Mouse (Mus musculus): ENCODE results near the gene Arhgap29. TPM values are rescaled to one million over a fixed set of nuclear protein-coding genes. Genes with fewer than 3 reads are reported as not detected.

The Arhgap29 gene
- total RNA-seq, 2 experiments from 2014 or later, result 14.0 to 16.9 TPM

DNA sequence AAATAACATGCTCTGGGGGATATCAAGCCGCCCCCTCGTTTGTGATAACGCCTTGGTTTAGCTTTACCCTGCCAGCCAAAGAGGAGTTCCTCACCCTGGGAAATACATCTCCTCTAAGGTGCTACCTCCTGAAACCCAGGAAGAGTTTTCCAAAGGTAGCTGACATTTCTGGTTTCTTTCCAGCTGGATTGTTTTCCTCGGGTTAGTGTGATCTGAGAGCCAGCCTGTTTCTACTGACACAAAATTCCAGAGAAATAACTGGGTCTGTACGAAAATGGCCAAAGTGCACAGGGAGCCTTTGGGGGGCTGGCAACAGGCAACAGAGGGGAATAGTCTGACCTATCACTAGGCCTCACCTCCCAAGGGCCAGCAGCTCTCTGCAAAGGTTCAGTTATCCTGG, 81.9 kb downstream of the Arhgap29 start:
- TF ChIP-seq CTCF (conservative IDR thresholded peaks at IDR 0.05), result no peak
- no peak for DNase-seq (ENCODE audit: low spot score in 2 of 2)
- Histone ChIP-seq H3K4me3 (no peak overlapping the region), H3K27ac (no peak overlapping the region)

DNA sequence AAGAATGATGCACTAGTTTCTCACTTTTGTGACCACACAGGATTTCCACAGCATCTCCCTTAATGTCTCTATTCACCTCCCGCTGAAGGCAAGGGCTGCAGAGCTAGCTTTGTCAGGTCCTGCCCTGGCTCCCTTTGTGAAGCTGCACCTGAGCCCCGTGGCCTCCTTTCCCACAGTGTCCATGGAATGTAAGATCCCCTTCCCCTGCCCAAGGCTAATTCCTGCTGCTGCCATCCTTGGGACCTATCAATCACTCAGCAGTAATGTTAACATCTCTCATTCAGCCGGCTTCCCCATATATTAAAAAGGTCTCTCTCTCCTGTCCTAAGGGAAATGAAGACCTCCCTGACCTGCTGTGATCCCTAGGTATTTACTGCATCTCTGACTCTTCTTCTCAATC, 82.8 kb downstream of the Arhgap29 start:
- no peak for DNase-seq (ENCODE audit: low spot score in 2 of 2)
- no peak overlapping the region for H3K27ac ChIP-seq
- no peak overlapping the region for H3K4me3 ChIP-seq
- no peak for TF ChIP-seq CTCF (conservative IDR thresholded peaks at IDR 0.05)

DNA sequence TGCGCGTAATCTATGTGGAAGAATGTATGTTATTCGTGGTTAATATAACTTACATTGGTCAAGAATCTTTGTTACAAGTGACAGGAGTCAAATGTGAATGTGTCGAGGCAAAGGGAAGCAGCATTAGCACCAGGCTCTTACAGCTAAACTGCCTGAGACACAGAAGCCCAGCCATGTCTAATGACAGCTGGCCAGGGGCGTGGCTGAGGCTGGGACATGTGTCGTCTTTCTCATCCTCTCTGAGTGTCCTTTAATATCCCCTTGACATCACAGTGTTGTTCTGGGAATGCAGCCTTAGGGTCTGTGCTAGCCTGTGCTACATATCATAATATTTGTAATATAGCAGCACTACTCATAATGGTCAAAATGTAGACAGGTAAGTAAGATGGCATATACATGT, 88.2 kb downstream of the Arhgap29 start:
- TF ChIP-seq CTCF (conservative IDR thresholded peaks at IDR 0.05), result no peak
- H3K4me3 ChIP-seq, result no peak overlapping the region
- no peak for DNase-seq (ENCODE audit: low spot score in 2 of 2)
- H3K27ac ChIP-seq, result no peak overlapping the region

DNA sequence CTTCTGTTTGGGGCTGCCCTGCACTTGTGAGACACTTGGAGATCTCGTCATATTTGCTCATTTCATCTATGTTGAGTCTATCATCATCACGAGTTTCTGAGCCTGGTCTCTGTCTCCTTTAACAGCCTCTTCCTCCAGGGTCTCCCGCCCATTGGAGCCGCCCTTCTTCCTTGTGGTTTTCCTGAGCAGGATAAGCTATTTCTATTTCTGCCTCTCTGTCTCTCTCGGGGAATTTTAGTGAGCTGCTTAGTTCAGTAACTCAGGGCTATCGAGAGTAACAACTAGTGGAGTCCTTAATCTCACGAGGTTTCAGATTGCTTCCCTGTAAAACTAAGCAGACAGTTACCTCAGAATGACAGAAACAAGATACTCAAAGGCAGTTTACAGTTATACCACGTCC, 90.8 kb downstream of the Arhgap29 start:
- TF ChIP-seq CTCF (conservative IDR thresholded peaks at IDR 0.05), result no peak
- Histone ChIP-seq H3K27ac (no peak overlapping the region), H3K4me3 (no peak overlapping the region)
- no peak for DNase-seq (ENCODE audit: low spot score in 2 of 2)

DNA sequence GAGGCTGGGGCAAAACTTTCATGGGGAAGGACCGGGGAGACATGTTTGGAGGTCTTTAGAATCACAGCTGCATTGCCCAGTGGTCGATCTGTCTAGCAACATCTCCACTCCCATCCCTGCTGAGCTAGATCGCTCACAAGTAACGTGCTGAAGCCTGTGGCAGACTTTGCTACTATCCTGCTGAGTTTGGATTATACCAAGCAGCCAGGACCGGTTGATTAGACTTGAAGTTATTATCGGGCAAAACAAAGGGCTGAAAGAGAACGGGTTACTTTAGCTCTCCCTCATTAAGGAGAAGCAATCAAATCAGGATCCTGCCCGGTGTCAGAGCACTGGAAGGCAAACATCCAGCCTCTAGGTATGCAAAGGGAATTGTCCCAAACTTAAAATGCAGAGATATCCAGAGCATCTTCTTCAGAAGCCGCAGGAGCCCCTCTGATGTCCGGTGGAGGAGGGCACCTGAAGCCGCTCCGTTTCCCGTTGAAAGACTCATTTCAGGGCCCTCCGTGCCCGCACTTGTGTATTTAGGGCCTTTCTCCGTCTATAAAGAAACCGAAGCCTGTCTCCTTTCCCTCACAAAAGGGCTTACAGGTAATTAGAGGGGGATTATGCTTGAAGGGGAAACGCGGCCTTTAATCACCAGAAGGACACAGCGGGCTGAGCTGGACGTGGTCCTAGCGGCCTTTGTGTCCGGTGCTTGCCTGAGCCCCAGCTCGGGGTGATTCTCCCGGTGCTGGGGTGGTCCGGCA, 91.6 kb downstream of the Arhgap29 start, which contains the start of gene Abca4:
Gene Abca4, plus strand, starts transcription at position 645 of the 749 bp plus-strand sequence.
- H3K4me3 ChIP-seq, result peak within 1 kb of the TSS; percentile 20; the same call in 1 of the 2 replicates
- no peak within 1 kb of the TSS for H3K27ac ChIP-seq
- no peak for TF ChIP-seq CTCF (conservative IDR thresholded peaks at IDR 0.05)
- DNase-seq (ENCODE audit: low spot score in 2 of 2), result no peak

DNA sequence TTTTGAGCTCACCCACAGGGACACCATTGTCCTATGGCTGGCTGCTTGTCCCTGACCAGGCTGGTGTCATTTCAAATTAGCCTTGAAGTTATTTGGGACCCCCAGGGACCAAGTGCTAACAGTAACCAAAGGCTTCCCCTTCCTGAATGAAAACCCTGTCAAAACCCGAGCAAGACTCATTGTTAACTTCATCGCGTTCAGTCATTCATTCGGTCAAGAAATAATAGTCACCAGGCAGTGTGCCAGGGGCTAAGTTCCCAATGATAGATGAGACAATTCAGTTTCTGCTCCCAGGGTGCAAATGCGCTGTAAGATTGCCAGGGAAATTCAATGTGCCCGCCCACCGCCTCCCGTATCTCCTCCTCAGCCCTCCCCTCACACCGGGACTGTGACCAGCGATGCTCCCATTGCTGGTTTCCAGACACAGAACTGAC, 93.9 kb downstream of the Arhgap29 start:
- Histone ChIP-seq H3K27ac (no peak overlapping the region), H3K4me3 (no peak overlapping the region)
- DNase-seq (ENCODE audit: low spot score in 2 of 2), result no peak
- TF ChIP-seq CTCF (conservative IDR thresholded peaks at IDR 0.05), result no peak

DNA sequence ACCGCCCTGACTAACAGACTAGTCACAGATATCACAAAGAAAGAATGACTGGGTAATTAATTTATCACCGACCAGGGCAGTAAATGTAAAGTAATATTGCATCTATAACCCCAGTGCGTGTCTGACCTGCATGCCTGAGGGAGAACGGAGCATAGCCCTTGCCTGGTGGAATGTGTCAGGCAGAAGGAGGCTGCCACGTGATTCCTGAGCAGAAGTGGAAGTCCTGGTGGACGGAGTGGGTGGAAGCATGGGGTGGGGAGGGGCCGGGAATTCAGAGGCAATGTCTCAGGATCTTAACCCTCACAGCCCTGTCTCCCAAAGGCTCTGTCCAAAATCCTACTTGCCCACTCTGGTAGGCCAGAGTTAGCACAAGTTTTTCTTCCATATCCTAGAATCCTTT, 95.1 kb downstream of the Arhgap29 start:
- no peak overlapping the region for H3K4me3 ChIP-seq
- no peak for DNase-seq (ENCODE audit: low spot score in 2 of 2)
- TF ChIP-seq CTCF (conservative IDR thresholded peaks at IDR 0.05), result no peak
- no peak overlapping the region; the same call in 1 of the 2 replicates for H3K27ac ChIP-seq

- TF ChIP-seq CTCF (conservative IDR thresholded peaks at IDR 0.05), result no peak
- no peak overlapping the region; the same call in 1 of the 2 replicates for H3K27ac ChIP-seq
- peak; percentile 67 to 72 for DNase-seq (ENCODE audit: low spot score in 2 of 2)
- no peak overlapping the region; the same call in 1 of the 2 replicates for H3K4me3 ChIP-seq
These were observed 95.8 kb downstream of the Arhgap29 start for GRCm38 (mm10) chr3:122047921-122048861.

DNA sequence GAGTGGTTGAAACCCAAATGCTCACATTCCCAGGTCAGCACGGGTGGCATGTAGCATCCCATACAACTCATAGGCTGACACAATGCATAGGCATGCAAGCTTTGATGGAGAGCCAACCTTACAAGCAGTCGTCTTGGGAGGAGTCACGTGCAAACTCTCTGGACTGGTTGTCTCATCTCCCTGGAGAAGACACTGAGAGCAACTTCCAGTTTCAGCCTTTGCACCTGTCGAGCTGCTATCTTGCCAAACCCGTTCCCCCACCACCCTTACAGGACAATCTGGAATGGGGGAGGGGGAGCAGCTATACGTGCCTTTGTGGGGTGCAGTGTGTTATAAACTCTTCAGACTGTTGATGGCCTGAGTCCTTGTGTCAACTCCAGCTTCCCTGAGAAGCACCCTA, 96.8 kb downstream of the Arhgap29 start:
- H3K4me3 ChIP-seq, result no peak overlapping the region
- H3K27ac ChIP-seq, result no peak overlapping the region
- no peak for TF ChIP-seq CTCF (conservative IDR thresholded peaks at IDR 0.05)
- DNase-seq (ENCODE audit: low spot score in 2 of 2), result no peak

- no peak for DNase-seq (ENCODE audit: low spot score in 2 of 2)
- H3K4me3 ChIP-seq, result no peak overlapping the region
- no peak for TF ChIP-seq CTCF (conservative IDR thresholded peaks at IDR 0.05)
- no peak overlapping the region for H3K27ac ChIP-seq
These were observed 106.3 kb downstream of the Arhgap29 start for GRCm38 (mm10) chr3:122058439-122059198.

GRCm38 (mm10) chr3:122062586-122062985, 110.2 kb downstream of the Arhgap29 start:
- DNase-seq (ENCODE audit: low spot score in 2 of 2), result no peak

GRCm38 (mm10) chr3:122064556-122065410, 112.4 kb downstream of the Arhgap29 start:
- H3K4me3 ChIP-seq, result no peak overlapping the region
- H3K27ac ChIP-seq, result no peak overlapping the region
- DNase-seq (ENCODE audit: low spot score in 2 of 2), result no peak
- no peak for TF ChIP-seq CTCF (conservative IDR thresholded peaks at IDR 0.05)

More at GRCm38 (mm10) chr3:122062586-122062985, 110.2 kb downstream of the Arhgap29 start:
- H3K4me3 ChIP-seq, result no peak overlapping the region
- H3K27ac ChIP-seq, result no peak overlapping the region
- TF ChIP-seq CTCF (conservative IDR thresholded peaks at IDR 0.05), result no peak

Other genes with a start within 250 kb of the Arhgap29 start
- gene F3, start 229.0 kb upstream of the Arhgap29 start, total RNA-seq (2021), result 10 to 100 TPM; 52.6 to 68.0 TPM
- gene Abcd3, start 137.2 kb upstream of the Arhgap29 start, total RNA-seq (2021), result 10 to 100 TPM; 55.7 to 55.8 TPM
- 1 to 10 TPM in 1 of 2 experiments, under 1 TPM in 1; 0.96 to 1.7 TPM for gene Abca4, start 91.9 kb downstream of the Arhgap29 start, total RNA-seq (2021)

All from layer of hippocampus, adult 2 months (tissue).